Mouse (Mus musculus) urinary bladder, adult 18-20 months (tissue): Measurements from ENCODE around the gene Chrna4.

Experiments used
- DNase-seq, 2 experiments: peaks; one replicate each; pipeline ENCODE4 v3.0.0; 2022; ENCODE audit warnings: low spot score in 2 of 2, mixed read lengths in 2 of 2

Chrna4 gene

DNA sequence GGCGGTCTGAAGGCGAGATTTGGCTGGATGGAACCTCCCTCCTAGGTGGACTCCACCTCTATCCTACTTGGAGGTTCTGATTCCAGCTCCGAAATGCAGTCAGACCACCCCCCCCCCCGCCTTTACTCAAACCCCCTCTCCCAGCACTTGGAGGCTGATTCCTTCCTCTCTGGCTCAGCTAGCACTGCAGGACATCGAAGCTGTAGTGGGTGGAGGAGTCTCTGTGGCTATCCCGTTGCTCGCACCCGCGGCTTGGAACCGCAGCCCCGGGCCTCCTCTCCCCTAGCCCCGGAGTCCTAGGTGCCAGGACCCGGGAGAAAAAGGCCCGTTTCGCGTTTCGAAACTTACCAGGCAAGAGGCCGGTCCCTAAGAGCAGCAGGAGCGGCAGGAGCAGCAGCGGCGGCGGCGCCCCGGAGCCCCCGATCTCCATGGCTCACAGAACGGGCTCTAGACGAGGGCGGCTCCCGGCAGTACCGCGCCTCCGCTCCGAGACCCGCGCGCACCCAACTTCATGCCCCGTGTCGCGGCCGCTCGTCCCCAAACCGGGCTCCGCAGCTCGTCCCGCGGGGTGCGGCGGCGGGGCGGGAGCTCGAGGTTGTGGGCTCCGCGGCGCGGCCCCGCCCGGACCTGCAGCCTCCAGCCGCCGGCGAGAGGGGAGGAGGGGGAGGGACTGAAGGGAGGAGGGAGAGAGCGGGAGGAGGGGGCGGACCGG, 4.5 kb downstream of the Chrna4 start:
- DNase-seq = peak in 1 of 2 experiments; percentile 17

- no peak for DNase-seq
These were observed 6.8 kb downstream of the Chrna4 start for GRCm38 (mm10) chr2:181036561-181036960.

- no peak for DNase-seq
These were observed 8.2 kb downstream of the Chrna4 start for GRCm38 (mm10) chr2:181035186-181035585.

DNA sequence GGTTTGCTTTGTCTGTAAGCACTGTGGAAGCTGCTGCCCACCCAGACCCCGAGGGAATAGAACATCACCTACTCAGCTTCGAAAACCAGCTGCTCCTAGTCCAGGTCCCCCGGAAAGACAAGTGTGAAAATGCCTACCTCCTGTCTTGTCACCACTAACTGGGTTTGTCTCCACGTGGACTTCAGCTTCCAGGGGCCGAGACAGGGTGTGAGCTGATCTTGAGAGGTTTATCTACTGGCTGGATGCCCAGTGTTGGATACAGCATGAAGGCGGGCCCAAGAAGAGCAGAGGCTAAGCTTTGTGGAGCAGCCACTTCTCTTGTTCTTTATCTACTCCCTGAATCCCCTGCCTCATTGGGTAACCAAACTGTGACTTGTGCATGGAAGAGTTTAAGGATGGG, 10.0 kb downstream of the Chrna4 start:
- DNase-seq = no peak

GRCm38 (mm10) chr2:181032407-181032806, 10.9 kb downstream of the Chrna4 start:
- DNase-seq = no peak

DNA sequence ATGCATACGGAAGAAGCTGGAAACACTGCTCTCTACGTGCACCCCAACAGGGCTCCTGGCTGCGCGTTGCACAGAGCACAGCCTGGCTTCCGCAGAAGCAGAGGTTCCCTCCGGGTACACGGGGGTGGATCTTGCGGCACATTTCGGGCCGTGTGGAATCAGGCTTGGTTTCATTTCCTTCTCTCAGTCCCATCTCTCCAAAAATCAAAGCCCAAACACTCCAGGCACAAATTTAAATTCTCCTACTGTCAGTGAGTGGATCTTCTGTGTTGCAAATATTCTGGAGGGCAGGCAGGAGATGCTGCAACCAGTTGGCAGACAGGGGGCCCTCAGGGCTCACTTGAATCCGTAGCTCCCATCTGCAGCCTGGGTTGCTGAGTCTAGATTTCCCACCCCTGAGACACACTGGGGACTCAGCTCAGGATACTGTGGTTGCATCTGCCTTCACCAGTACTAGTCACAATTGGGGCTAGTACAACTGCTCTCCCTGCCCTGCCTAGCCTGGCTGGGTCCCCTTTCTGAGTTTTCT, 11.9 kb downstream of the Chrna4 start:
- no peak for DNase-seq

- no peak for DNase-seq
These were observed 35.0 kb downstream of the Chrna4 start for GRCm38 (mm10) chr2:181008339-181008738.

DNA sequence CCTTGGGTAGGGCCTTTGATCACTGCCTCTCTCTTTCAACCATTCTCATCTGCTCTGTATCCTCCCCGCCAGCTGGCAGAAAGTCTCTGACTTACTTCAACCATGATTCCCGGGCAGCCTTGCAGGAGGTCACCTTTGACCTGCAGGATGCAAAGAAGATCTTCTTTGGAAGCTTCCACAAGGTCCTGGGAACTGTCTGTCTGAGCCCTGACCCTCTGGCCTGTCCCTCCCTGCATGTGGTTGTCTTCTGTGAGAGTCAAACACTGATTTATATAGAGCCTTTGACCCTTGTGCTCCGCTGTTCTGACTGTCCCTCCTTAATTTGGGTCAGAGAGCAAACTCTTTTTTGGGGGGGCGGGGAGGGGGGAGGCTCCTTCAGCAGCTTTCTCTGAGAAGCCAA, 36.3 kb downstream of the Chrna4 start:
- DNase-seq = no peak

- no peak for DNase-seq
These were observed 46.4 kb downstream of the Chrna4 start for GRCm38 (mm10) chr2:180996905-180997304.

GRCm38 (mm10) chr2:180996436-180996835, 46.9 kb downstream of the Chrna4 start:
- peak; percentile 7 to 18 for DNase-seq

- no peak for DNase-seq
These were observed 47.9 kb downstream of the Chrna4 start for GRCm38 (mm10) chr2:180995457-180995856.

DNA sequence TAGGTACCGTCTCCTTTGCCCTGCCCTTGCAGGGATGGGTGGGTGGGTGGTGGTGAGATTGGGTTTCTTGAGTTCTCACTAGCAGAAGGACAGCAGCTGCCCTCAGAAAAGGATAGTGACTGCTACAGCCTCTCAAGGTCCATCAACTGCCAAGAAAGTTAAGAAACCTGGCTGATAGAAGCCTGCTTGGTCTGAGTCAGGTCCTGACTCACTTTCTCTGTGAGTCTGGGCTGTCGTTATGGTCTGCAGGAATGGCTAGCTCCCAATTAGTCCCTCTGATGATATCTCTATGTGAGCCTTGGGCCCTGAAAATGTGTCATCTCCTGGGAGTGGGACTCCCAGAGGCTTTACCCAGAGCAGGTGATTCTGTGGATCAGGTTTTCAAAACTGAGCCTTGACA, 49.0 kb downstream of the Chrna4 start:
- no peak for DNase-seq

- DNase-seq = no peak
These were observed 53.0 kb downstream of the Chrna4 start for GRCm38 (mm10) chr2:180990347-180990746.

- DNase-seq = no peak
These were observed 54.4 kb downstream of the Chrna4 start for GRCm38 (mm10) chr2:180988948-180989347.

DNA sequence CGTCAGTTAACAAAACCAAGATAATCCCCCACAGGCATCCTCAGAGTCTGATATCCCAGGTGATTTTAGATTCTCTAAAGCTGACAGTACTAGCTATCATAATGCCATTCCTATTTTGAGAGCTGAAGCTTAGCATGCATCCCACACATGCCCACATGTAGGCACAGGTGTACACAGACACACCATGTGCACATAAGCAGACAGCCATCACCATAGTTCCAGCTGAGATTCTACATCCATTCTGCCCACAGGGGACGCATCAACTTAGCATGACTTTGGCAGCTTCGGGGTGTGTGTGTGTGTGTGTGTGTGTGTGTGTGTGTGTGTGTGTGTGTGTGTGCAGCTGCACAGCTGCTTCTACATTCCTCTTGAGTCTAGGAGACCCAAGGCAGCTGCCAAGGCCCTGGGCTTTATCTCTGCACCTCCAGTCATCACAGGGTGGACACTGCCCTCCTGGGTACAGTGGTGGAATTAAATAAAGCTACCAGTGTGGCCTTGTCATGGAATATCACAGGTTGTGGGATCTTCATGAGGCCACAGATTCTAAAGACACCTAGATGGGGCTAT, 54.9 kb downstream of the Chrna4 start:
- no peak for DNase-seq

DNA sequence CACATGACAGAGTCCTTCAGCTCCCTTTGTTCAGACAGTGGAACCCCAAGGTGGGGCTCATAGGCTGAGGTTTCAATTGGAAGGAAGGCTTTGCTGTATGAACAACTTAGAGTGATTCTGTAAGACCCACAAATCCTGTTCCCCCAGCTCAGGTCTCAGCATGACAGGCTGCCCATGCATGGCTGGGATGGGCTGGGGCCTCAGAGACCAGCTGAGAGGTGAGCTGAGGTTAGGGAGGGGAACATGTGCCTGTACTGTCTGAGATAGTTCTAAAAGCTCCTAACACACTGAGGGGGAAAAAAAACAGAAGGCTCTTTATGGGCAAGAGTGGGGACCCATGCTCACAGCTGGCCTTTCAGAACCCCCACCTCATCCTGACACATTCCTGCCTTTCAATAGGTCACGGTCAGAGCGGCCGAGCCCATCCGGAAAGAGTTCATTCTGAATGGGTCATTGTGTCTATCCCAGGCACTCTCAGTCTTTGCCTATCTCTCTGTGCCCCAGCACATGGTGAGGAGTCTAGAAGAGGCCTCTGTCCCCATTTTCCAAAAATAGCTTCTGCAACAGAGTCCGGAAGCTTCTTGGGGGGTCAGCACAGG, 55.8 kb downstream of the Chrna4 start:
- DNase-seq = no peak

GRCm38 (mm10) chr2:180987001-180987400, 56.3 kb downstream of the Chrna4 start:
- DNase-seq = no peak

DNA sequence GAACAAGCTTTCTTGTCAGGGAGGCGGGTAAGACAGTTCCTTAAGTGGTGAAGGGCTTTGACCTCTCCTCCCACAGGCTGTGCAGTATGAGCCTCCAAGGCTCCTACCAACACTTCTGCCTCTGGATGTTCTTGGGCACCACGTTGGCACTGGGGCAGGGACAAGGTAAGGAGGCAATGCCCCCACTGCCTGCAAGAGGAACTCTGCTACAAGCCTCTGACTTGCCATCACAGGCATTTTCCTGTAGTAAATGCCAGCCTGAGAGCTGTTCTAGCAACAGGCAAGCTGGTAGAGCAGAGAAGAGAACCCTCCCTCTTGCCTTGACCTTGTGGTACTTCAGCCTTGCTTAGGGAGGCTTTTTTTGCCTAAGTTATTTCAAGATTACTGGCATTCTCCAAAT, 56.9 kb downstream of the Chrna4 start, which contains the start of gene Col20a1:
TSS of gene Col20a1 (plus strand) at position 87 of the 400 bp plus-strand sequence.
- DNase-seq = no peak

GRCm38 (mm10) chr2:180985635-180986034, 57.7 kb downstream of the Chrna4 start:
- no peak for DNase-seq

DNA sequence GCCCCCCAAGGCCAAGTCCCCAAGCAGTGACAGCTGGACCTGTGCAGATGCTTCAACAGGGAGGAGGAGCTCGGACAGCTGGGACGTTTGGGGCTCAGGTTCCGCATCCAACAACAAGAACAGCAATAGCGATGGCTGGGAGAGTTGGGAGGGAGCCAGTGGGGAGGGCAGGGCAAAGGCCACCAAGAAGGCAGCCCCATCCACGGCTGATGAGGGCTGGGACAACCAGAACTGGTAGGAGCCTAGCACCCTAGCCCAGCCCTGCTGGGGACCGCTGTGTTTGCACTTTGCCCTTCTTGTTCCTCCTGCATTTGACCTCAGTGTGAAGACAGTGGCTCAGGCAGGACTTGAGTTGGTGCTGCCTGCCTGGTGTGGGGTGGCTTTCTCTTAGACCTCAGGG, 62.2 kb downstream of the Chrna4 start:
- DNase-seq = no peak
